Mouse (Mus musculus): ENCODE measurements around the gene Ccdc27. TPM values are rescaled to one million over a fixed set of nuclear protein-coding genes. Genes with fewer than 3 reads are reported as not detected.
A peak's percentile ranks its signal among the peaks of the same experiment; 100 is the strongest.

The Ccdc27 gene
- polyA plus RNA-seq, 1 experiment = not detected

GRCm38 (mm10) chr4:154024729-154025521 lies 17.6 kb downstream of the Ccdc27 start:
- peak overlapping the region; percentile 56 for H3K4me3 ChIP-seq (ENCODE audit: low read depth, low read length)
- H3K27ac ChIP-seq (ENCODE audit: insufficient read depth, low read length) = no peak overlapping the region
- no peak for TF ChIP-seq EP300 (IDR thresholded peaks at IDR 0.05; ENCODE audit: insufficient read depth, low read depth, low read length)
- TF ChIP-seq POLR2A (IDR thresholded peaks at IDR 0.05; ENCODE audit: insufficient read depth, low read length) = no peak
- TF ChIP-seq CTCF (IDR thresholded peaks at IDR 0.05; ENCODE audit: low read depth, low read length) = no peak

GRCm38 (mm10) chr4:154023754-154024601 lies 18.5 kb downstream of the Ccdc27 start:
- H3K27me3 ChIP-seq (ENCODE audit: control insufficient read depth, insufficient read depth, low read length, poor library complexity, severe bottlenecking) = no peaks in the 10 kb centered on the region
- H3K27ac ChIP-seq (ENCODE audit: insufficient read depth, low read length) = no peak overlapping the region
- H3K4me3 ChIP-seq (ENCODE audit: low read depth, low read length) = no peak overlapping the region
- no peaks in the 10 kb centered on the region for H3K4me1 ChIP-seq (ENCODE audit: control insufficient read depth, insufficient read depth, low read length)
- H3K9ac ChIP-seq (ENCODE audit: low read depth, poor library complexity, severe bottlenecking) = no peak overlapping the region
- H3K9me3 ChIP-seq (replicated peaks; ENCODE audit: control insufficient read depth, insufficient read depth, low read length, poor library complexity, severe bottlenecking) = no peaks in the 10 kb centered on the region
- no peak for TF ChIP-seq EP300 (IDR thresholded peaks at IDR 0.05; ENCODE audit: insufficient read depth, low read depth, low read length)
- TF ChIP-seq POLR2A (IDR thresholded peaks at IDR 0.05; ENCODE audit: insufficient read depth, low read length) = no peak
- no peak for TF ChIP-seq CTCF (IDR thresholded peaks at IDR 0.05; ENCODE audit: low read depth, low read length)
- peaks cover 5% of the 10 kb centered on the region; the same call in 1 of the 2 replicates for H3K36me3 ChIP-seq (ENCODE audit: control insufficient read depth, insufficient read depth, low read length, poor library complexity, severe bottlenecking)

More at GRCm38 (mm10) chr4:154024729-154025521, 17.6 kb downstream of the Ccdc27 start:
- Histone ChIP-seq H3K36me3 (ENCODE audit: control insufficient read depth, insufficient read depth, low read length, poor library complexity, severe bottlenecking) (no peaks in the 10 kb centered on the region), H3K9ac (ENCODE audit: low read depth, poor library complexity, severe bottlenecking) (peak overlapping the region; percentile 14; the same call in 1 of the 2 replicates), H3K4me1 (ENCODE audit: control insufficient read depth, insufficient read depth, low read length) (no peaks in the 10 kb centered on the region), H3K27me3 (ENCODE audit: control insufficient read depth, insufficient read depth, low read length, poor library complexity, severe bottlenecking) (no peaks in the 10 kb centered on the region), H3K9me3 (replicated peaks; ENCODE audit: control insufficient read depth, insufficient read depth, low read length, poor library complexity, severe bottlenecking) (no peaks in the 10 kb centered on the region)

GRCm38 (mm10) chr4:154022844-154023243 lies 19.6 kb downstream of the Ccdc27 start:
- Histone ChIP-seq H3K4me1 (ENCODE audit: control insufficient read depth, insufficient read depth, low read length) (no peaks in the 10 kb centered on the region), H3K9me3 (replicated peaks; ENCODE audit: control insufficient read depth, insufficient read depth, low read length, poor library complexity, severe bottlenecking) (no peaks in the 10 kb centered on the region), H3K27me3 (ENCODE audit: control insufficient read depth, insufficient read depth, low read length, poor library complexity, severe bottlenecking) (no peaks in the 10 kb centered on the region), H3K4me3 (ENCODE audit: low read depth, low read length) (no peak overlapping the region), H3K36me3 (ENCODE audit: control insufficient read depth, insufficient read depth, low read length, poor library complexity, severe bottlenecking) (peaks cover 11% of the 10 kb centered on the region), H3K9ac (ENCODE audit: low read depth, poor library complexity, severe bottlenecking) (no peak overlapping the region), H3K27ac (ENCODE audit: insufficient read depth, low read length) (no peak overlapping the region)
- TF ChIP-seq CTCF (IDR thresholded peaks at IDR 0.05; ENCODE audit: low read depth, low read length) (no peak), EP300 (IDR thresholded peaks at IDR 0.05; ENCODE audit: insufficient read depth, low read depth, low read length) (no peak), POLR2A (IDR thresholded peaks at IDR 0.05; ENCODE audit: insufficient read depth, low read length) (no peak)

- no peaks in the 10 kb centered on the region for H3K9me3 ChIP-seq (replicated peaks; ENCODE audit: control insufficient read depth, insufficient read depth, low read length, poor library complexity, severe bottlenecking)
- no peak for TF ChIP-seq CTCF (IDR thresholded peaks at IDR 0.05; ENCODE audit: low read depth, low read length)
- no peak for TF ChIP-seq POLR2A (IDR thresholded peaks at IDR 0.05; ENCODE audit: insufficient read depth, low read length)
- no peak for TF ChIP-seq EP300 (IDR thresholded peaks at IDR 0.05; ENCODE audit: insufficient read depth, low read depth, low read length)
- no peaks in the 10 kb centered on the region for H3K27me3 ChIP-seq (ENCODE audit: control insufficient read depth, insufficient read depth, low read length, poor library complexity, severe bottlenecking)
- H3K4me1 ChIP-seq (ENCODE audit: control insufficient read depth, insufficient read depth, low read length) = no peaks in the 10 kb centered on the region
- H3K36me3 ChIP-seq (ENCODE audit: control insufficient read depth, insufficient read depth, low read length, poor library complexity, severe bottlenecking) = peaks cover 13% of the 10 kb centered on the region
- H3K27ac ChIP-seq (ENCODE audit: insufficient read depth, low read length) = no peak overlapping the region
- H3K4me3 ChIP-seq (ENCODE audit: low read depth, low read length) = no peak overlapping the region
- no peak overlapping the region for H3K9ac ChIP-seq (ENCODE audit: low read depth, poor library complexity, severe bottlenecking)
Observed at GRCm38 (mm10) chr4:154022407-154022806, 20.1 kb downstream of the Ccdc27 start.

GRCm38 (mm10) chr4:154021432-154021831 lies 21.0 kb downstream of the Ccdc27 start:
- H3K9me3 ChIP-seq (replicated peaks; ENCODE audit: control insufficient read depth, insufficient read depth, low read length, poor library complexity, severe bottlenecking) = no peaks in the 10 kb centered on the region
- no peaks in the 10 kb centered on the region for H3K27me3 ChIP-seq (ENCODE audit: control insufficient read depth, insufficient read depth, low read length, poor library complexity, severe bottlenecking)
- TF ChIP-seq EP300 (IDR thresholded peaks at IDR 0.05; ENCODE audit: insufficient read depth, low read depth, low read length) (no peak), CTCF (IDR thresholded peaks at IDR 0.05; ENCODE audit: low read depth, low read length) (no peak), POLR2A (IDR thresholded peaks at IDR 0.05; ENCODE audit: insufficient read depth, low read length) (no peak)
- H3K9ac ChIP-seq (ENCODE audit: low read depth, poor library complexity, severe bottlenecking) = no peak overlapping the region
- H3K36me3 ChIP-seq (ENCODE audit: control insufficient read depth, insufficient read depth, low read length, poor library complexity, severe bottlenecking) = peaks cover 16% of the 10 kb centered on the region
- H3K4me1 ChIP-seq (ENCODE audit: control insufficient read depth, insufficient read depth, low read length) = no peaks in the 10 kb centered on the region
- no peak overlapping the region for H3K4me3 ChIP-seq (ENCODE audit: low read depth, low read length)
- no peak overlapping the region for H3K27ac ChIP-seq (ENCODE audit: insufficient read depth, low read length)
